Mouse (Mus musculus): ENCODE data around the gene Gm10428.

- no peak for TF ChIP-seq CTCF (IDR thresholded peaks at IDR 0.05; ENCODE audit: extremely low read depth, insufficient read length, insufficient replicate concordance, low read depth, low read length)
- TF ChIP-seq POLR2A (IDR thresholded peaks at IDR 0.05; ENCODE audit: low read depth, low read length): no peak
Measured at GRCm38 (mm10) chr11:62776510-62776909, 23.6 kb downstream of the Gm10428 start.
